Mouse (Mus musculus) right cerebral cortex, postnatal 10 days (tissue): ENCODE results near the gene Rnf123.
A peak's percentile ranks its signal among the peaks of the same experiment; 100 is the strongest.

Source experiments
- DNase-seq, 2 experiments: peaks; one replicate each; pipeline ENCODE4 v3.0.0; 2021; ENCODE audit warnings: low spot score in 2 of 2

The Rnf123 gene

DNA sequence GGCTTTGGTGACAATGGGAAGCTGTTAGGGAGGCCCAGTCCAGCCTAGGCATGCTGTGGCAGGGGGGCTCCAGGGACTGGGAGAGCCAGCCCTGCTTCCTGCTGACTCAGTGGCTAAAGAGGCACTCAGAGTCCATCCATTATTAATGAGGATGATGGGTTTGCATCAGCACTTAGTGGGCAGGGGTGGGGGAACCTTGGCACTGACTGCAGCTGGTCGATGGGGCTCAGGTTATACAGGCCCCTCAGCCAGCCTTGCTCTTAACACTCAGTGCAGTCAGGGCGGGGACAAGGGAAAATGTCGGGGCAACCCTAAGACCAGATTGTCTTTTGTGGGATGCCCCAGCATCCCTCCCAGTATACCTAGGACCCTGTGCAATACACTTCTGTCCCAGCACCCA lies 21.0 kb downstream of the Rnf123 start:
- no peak for DNase-seq

DNA sequence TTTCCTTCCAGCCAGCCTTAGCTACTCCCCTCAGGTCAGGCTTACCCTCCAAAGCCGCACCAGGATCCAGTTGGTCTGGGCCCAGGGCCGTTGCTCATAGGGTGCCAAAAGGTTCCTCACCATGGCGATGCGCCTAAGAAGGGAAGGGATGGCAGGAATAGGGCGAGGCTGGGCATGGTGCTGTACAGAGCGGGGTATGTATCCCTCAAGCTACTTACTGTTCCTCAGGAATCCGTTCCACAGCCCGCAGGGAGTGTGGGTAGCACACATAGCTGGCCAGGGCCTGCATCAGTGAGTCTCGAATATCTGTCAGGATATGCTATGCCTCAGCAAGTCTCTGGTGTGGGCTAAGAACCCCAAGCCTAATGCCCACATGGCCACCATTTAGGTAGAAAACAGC lies 24.9 kb downstream of the Rnf123 start:
- DNase-seq, result no peak

DNA sequence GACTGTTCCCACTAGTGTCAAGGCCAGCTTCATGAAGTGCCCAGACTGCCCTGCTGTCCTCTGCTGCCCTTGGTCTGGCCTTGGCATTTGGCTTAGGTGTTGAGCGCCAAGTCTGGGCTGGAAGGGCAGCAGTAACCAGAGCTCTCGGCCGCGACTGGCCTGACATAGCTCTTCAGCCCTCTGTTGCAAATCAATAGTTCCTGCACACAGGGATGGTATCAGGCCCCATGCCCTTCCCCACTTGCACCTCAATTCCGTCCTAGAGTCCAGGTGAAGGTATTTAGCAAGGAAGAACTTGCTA lies 25.9 kb downstream of the Rnf123 start:
- no peak for DNase-seq

GRCm38 (mm10) chr9:108056361-108057261 lies 26.5 kb downstream of the Rnf123 start:
- DNase-seq, result peak in 1 of 2 experiments; percentile 36

DNA sequence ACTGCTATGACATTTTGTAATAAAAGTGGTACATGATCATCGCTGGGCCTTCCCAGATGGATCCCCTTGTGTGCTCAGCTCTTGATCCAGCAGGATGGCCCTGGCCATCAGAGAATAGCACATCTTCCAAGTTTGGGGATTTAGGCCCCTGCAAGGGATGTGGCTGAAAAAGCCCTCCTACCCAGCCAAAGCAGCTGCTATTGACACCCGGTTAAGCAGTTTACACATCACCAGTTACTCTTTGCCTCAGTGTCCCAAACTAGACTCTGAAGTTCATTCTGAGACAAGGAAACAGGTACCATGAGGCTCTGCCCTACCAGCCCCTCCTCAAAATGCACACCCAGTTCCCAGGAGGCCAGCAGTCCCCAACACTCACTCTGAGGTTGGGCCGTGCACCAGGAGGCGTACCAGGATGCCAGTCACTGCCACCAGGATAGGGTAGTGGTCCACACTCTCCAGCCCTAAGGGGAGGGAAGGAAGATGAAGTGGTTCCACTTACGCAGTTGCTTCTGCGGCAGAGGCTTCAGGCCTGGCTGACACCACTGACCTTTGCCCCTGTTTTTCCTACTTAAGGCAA lies 27.4 kb downstream of the Rnf123 start:
- DNase-seq, result no peak

GRCm38 (mm10) chr9:108055061-108055460 lies 28.1 kb downstream of the Rnf123 start:
- no peak for DNase-seq

DNA sequence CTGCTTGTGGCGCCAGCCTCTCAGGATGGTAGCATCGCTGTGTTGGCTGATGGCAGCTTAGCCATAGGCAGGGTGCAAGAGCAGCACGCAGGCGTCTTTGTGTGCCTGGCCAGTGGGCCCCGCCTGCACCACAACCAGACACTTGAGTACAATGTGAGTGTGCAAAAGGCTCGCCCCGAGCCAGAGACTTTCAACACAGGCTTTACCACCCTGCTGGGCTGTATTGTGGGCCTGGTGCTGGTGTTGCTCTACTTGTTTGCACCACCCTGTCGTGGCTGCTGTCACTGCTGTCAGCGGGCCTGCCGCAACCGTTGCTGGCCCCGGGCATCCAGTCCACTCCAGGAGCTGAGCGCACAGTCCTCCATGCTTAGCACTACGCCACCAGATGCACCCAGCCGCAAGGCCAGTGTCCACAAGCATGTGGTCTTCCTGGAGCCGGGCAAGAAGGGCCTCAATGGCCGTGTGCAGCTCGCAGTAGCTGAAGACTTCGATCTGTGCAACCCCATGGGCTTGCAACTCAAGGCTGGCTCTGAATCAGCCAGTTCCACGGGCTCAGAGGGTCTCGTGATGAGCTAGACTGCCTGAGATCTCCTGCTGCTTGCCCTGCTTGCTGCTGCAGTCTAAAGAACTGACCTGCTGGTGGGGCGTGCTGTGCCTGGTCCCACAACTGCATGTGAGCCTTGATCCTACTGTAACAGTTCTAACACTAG lies 28.7 kb downstream of the Rnf123 start:
- DNase-seq, result no peak

DNA sequence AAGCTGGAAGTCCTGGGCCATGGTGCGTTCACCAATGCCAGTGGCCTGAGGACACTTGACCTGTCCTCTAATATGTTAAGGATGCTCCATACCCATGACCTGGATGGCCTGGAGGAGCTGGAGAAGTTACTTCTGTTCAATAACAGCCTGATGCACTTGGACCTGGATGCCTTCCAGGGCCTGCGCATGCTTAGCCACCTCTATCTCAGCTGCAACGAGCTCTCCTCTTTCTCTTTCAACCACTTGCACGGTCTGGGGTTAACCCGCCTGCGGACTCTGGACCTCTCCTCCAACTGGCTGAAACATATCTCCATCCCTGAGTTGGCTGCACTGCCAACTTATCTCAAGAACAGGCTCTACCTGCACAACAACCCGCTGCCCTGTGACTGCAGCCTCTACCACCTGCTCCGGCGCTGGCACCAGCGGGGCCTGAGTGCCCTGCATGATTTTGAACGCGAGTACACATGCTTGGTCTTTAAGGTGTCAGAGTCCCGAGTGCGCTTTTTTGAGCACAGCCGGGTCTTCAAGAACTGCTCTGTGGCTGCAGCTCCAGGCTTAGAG lies 29.4 kb downstream of the Rnf123 start:
- no peak for DNase-seq

- DNase-seq, result peak; percentile 97
These were observed 30.1 kb downstream of the Rnf123 start, which contains the start of gene Amigo3 for GRCm38 (mm10) chr9:108052885-108053664. Gene Amigo3, plus strand, starts transcription at chr9:108053159.

DNA sequence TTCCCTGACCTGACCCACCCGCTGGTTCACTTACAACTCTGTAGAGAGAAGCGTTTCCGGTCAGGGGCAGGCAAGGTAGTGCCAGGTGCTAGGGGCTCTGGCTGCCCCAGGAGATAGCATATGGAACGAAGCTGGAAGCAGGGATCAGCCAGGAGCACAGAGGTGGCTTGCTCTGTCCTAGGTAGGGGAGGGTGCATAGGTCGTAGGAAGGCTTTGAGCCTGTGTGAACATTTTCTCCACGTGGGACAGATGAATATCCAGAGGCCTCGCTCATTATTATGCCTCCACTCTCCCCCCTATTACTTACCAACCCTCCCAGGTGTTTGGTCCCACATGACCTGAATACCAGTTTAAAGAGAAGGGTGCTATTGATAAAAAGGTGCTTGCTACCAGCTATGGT lies 30.7 kb downstream of the Rnf123 start:
- no peak for DNase-seq

GRCm38 (mm10) chr9:108051931-108052220 lies 31.3 kb downstream of the Rnf123 start:
- DNase-seq, result no peak

GRCm38 (mm10) chr9:108051184-108051930 lies 31.8 kb downstream of the Rnf123 start:
- DNase-seq, result no peak

DNA sequence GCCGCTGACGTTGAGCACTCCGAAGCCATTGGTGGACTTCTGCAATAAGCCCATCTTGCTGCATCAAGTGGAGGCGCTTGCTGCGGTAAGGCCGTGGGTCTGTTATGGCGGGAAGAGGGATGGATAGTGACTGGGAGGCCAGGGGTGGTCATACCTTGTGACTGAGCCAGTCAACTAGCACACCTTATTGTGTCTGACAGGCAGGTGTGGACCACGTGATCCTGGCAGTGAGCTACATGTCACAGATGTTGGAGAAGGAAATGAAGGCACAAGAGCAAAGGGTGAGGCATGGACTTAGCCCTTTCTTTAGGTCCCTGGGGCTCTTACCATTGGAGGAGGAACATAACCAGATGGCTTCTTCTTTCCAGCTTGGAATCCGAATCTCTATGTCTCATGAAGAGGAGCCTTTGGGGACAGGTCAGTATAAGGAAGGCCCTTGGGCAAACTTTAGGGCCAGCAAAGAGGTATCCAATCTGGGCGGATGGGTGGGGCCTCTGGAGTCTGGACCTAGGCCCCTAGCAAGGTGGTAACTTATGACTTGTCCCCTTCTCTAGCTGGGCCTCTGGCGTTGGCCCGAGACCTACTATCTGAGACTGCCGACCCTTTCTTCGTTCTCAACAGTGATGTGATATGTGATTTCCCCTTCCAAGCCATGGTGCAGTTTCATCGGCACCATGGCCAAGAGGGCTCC lies 33.4 kb downstream of the Rnf123 start:
- DNase-seq, result peak in 1 of 2 experiments; percentile 32

- DNase-seq, result peak; percentile 98 to 99
These were observed 34.1 kb downstream of the Rnf123 start, which contains the start of gene Gmppb for GRCm38 (mm10) chr9:108049016-108049455. Gene Gmppb, plus strand, starts transcription at chr9:108049242.

- no peak for DNase-seq
These were observed 34.6 kb downstream of the Rnf123 start for GRCm38 (mm10) chr9:108048566-108048955.

GRCm38 (mm10) chr9:108047601-108048565 lies 35.3 kb downstream of the Rnf123 start:
- no peak for DNase-seq

DNA sequence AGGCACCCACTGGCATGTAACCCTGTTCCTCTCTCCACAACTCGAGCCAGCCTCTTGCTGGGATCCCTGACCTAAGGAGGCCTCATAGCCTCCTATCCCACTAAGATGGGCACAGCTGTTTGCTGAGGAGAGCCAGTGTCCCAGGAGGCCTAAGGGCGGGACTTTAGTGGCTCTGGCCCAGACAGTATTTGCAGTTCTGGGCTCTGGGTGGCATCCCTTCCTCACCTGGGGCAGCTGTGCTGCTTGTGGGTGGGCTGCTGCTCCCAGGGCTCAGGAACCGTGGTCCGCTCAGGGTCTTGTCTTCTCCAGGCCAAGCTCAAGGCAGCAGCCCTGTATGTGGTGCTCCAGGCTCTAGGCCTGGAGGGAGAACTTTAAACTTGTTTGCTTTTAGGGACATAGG lies 36.6 kb downstream of the Rnf123 start:
- no peak for DNase-seq

GRCm38 (mm10) chr9:108044751-108045492 lies 38.2 kb downstream of the Rnf123 start:
- no peak for DNase-seq
